Mouse (Mus musculus) midbrain, embryonic 12.5 days (tissue): ENCODE data around the gene C130050O18Rik. TPM values are rescaled to one million over a fixed set of nuclear protein-coding genes. Genes with fewer than 3 reads are reported as not detected.

Experiments used
- ATAC-seq: fragments of 200-750 bp; cut with Nextera tagmentation; 2 replicates; pipeline ENCODE4 v1.8.0; 2017; ENCODE audit warnings: low read depth, moderate TSS enrichment, moderate library complexity; ENCODE audit not compliant: low FRiP score
- H3K27ac ChIP-seq: fragments of 300-500 bp; sonication (generic); replicated peaks from 2 replicates; pipeline ENCODE4 v1.5.1; 2016; ENCODE audit warnings: mild to moderate bottlenecking
- H3K27me3 ChIP-seq: fragments of 300-500 bp; sonication (generic); 2 replicates; pipeline ENCODE4 v1.6.1; 2016; ENCODE audit warnings: mild to moderate bottlenecking
- H3K36me3 ChIP-seq: fragments of 300-500 bp; sonication (generic); 2 replicates; pipeline ENCODE4 v1.6.1; 2016
- H3K4me1 ChIP-seq: fragments of 300-500 bp; sonication (generic); 2 replicates; pipeline ENCODE4 v1.6.1; 2016
- H3K4me2 ChIP-seq: fragments of 300-500 bp; sonication (generic); replicated peaks from 2 replicates; pipeline ENCODE4 v1.6.1; 2016; ENCODE audit warnings: mild to moderate bottlenecking, moderate library complexity
- H3K4me3 ChIP-seq: fragments of 300-500 bp; sonication (generic); 2 replicates; pipeline ENCODE4 v1.5.1; 2016; ENCODE audit warnings: mild to moderate bottlenecking
- H3K9ac ChIP-seq: fragments of 300-500 bp; sonication (generic); replicated peaks from 2 replicates; pipeline ENCODE4 v1.6.1; 2016; ENCODE audit warnings: mild to moderate bottlenecking, moderate library complexity
- H3K9me3 ChIP-seq: fragments of 300-500 bp; sonication (generic); 2 replicates; pipeline ENCODE4 v1.6.1; 2016; ENCODE audit warnings: mild to moderate bottlenecking
- WGBS: fragments of 180-500 bp; shearing (Covaris S2); methylation state at CpG from one replicate; pipeline ENCODE4 v1.1.7; 2016; 5-methylcytosine and 5-hydroxymethylcytosine counted together
- polyA plus RNA-seq: library from polyadenylated mRNA; unstranded; fragments of >200 nt; fragmentation: Nextera tagmentation; extraction: Ambion mirVana; gene quantifications from 2 replicates; pipeline ENCODE4 v1.2.1, GENCODE M21; 2016

Gene C130050O18Rik
- polyA plus RNA-seq, 1 experiment from 2014 or later = 0.36 TPM

GRCm38 (mm10) chr5:139391309-139391990, 13.6 kb upstream of the C130050O18Rik start:
- Histone ChIP-seq H3K4me2 (no peak overlapping the region), H3K27me3 (no peaks in the 10 kb centered on the region), H3K4me3 (no peak overlapping the region), H3K4me1 (peaks cover 5% of the 10 kb centered on the region; the same call in 1 of the 2 replicates), H3K9me3 (no peaks in the 10 kb centered on the region), H3K36me3 (no peaks in the 10 kb centered on the region), H3K9ac (no peak overlapping the region), H3K27ac (no peak overlapping the region)
- WGBS = 87% methylated on average over 11 of the region's 11 CpGs
- ATAC-seq = no peak

GRCm38 (mm10) chr5:139392219-139393196, 12.6 kb upstream of the C130050O18Rik start:
- ATAC-seq = no peak
- no peak overlapping the region for H3K4me3 ChIP-seq

GRCm38 (mm10) chr5:139393197-139393588, 11.9 kb upstream of the C130050O18Rik start:
- H3K27ac ChIP-seq = no peak overlapping the region
- WGBS = 91% methylated on average over 16 of the region's 16 CpGs
- no peaks in the 10 kb centered on the region for H3K36me3 ChIP-seq
- H3K4me1 ChIP-seq = peaks cover 7% of the 10 kb centered on the region; the same call in 1 of the 2 replicates
- H3K9me3 ChIP-seq = no peaks in the 10 kb centered on the region
- H3K4me2 ChIP-seq = no peak overlapping the region
- H3K27me3 ChIP-seq = no peaks in the 10 kb centered on the region
- no peak overlapping the region for H3K4me3 ChIP-seq
- no peak overlapping the region for H3K9ac ChIP-seq
- ATAC-seq = no peak

More at GRCm38 (mm10) chr5:139392219-139393196, 12.6 kb upstream of the C130050O18Rik start:
- no peaks in the 10 kb centered on the region for H3K36me3 ChIP-seq
- H3K4me1 ChIP-seq = peaks cover 5% of the 10 kb centered on the region; the same call in 1 of the 2 replicates
- no peaks in the 10 kb centered on the region for H3K27me3 ChIP-seq
- no peak overlapping the region for H3K4me2 ChIP-seq
- H3K9ac ChIP-seq = no peak overlapping the region
- H3K27ac ChIP-seq = no peak overlapping the region
- H3K9me3 ChIP-seq = no peaks in the 10 kb centered on the region
- 95% methylated on average over 37 of the region's 37 CpGs for WGBS

DNA sequence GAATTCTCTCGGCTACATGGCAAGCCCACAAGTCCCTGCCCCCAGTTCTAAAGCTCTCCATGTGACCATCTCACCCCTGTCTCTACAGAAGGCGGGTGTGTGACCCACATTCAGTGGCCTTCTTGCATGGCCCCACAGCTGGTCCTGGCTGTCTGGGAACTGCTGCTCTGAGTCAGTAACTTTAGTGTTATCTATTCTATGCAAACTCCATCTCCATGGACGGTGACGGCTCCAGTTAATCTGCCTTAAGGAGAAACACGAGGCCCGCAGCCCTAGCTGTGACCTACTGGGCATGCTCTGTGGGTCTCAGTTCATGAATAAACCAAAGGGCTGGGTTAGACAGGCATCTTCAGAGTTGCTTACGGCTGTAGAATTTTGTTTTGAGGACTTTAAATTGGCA, 10.7 kb upstream of the C130050O18Rik start:
- Histone ChIP-seq H3K4me2 (no peak overlapping the region), H3K9me3 (no peaks in the 10 kb centered on the region), H3K9ac (no peak overlapping the region), H3K36me3 (no peaks in the 10 kb centered on the region), H3K4me3 (no peak overlapping the region), H3K27me3 (no peaks in the 10 kb centered on the region), H3K27ac (no peak overlapping the region), H3K4me1 (peaks cover 8% of the 10 kb centered on the region; the same call in 1 of the 2 replicates)
- no peak for ATAC-seq
- 57% methylated on average over 7 of the region's 7 CpGs for WGBS

DNA sequence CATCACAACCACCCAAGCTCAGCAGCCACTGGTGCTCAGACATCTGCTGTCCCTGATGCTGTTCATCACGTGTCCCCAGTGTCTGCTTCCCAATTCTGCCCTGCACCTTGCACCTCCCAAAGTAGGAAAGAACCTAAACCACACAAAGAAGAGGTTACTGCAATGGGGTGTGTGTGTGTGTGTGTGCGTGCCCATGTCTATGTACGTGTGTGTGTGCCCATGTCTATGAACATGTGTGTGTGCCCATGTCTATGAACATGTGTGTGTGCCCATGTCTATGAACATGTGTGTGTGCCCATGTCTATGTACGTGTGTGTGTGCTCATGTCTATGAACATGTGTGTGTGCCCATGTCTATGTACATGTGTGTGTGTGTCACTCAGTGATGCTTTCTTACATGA, 9.6 kb upstream of the C130050O18Rik start:
- Histone ChIP-seq H3K27ac (no peak overlapping the region), H3K9me3 (no peaks in the 10 kb centered on the region), H3K27me3 (no peaks in the 10 kb centered on the region), H3K9ac (no peak overlapping the region), H3K4me2 (no peak overlapping the region), H3K4me1 (peaks cover 3% of the 10 kb centered on the region; the same call in 1 of the 2 replicates), H3K36me3 (no peaks in the 10 kb centered on the region), H3K4me3 (no peak overlapping the region)
- ATAC-seq = no peak
- 94% methylated on average over 4 of the region's 4 CpGs for WGBS

GRCm38 (mm10) chr5:139397359-139397916, 7.6 kb upstream of the C130050O18Rik start:
- Histone ChIP-seq H3K36me3 (no peaks in the 10 kb centered on the region), H3K27ac (no peak overlapping the region), H3K4me1 (peaks cover 3% of the 10 kb centered on the region; the same call in 1 of the 2 replicates), H3K4me3 (no peak overlapping the region), H3K27me3 (no peaks in the 10 kb centered on the region), H3K4me2 (no peak overlapping the region), H3K9ac (no peak overlapping the region), H3K9me3 (no peaks in the 10 kb centered on the region)
- 90% methylated on average over 4 of the region's 4 CpGs for WGBS
- ATAC-seq = no peak

DNA sequence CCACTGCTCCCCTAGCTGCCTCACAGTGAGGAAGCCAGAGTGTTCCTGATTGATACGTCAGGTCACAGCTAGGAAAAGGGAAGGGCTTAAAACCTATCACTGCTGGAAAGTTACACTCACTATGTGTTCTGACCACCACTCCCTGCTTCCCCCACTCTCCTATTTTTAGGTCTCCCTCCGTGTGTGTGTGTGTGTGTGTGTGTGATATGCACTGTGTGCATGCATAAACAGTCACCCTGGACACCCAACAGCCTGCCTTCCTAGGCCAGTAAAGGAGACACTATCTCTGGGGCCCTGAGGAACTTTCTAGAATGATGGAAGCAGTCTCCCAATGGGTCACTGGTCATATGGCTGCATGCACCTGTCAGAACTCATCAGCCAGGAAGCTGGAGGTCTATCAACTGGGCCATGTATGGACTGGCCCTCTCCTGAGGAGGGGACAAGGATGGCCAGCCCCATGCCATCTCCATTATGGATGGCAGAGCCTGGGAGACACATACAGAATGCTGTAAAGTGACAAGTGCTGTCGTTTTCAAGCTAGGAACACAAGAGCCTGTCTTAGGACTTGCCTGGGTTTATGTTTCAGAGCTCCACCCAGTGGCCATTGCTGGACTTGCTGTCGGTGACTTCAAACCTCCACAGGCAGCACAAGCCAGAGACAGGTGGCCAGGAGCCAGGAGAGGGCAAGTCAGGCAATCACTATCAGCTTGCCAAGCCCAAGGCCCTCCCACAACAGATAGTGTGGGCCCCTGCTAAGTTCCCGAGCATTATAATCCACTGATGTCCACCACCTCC, 6.9 kb upstream of the C130050O18Rik start:
- Histone ChIP-seq H3K36me3 (no peaks in the 10 kb centered on the region), H3K4me1 (peaks cover 3% of the 10 kb centered on the region; the same call in 1 of the 2 replicates), H3K27ac (no peak overlapping the region), H3K9me3 (no peaks in the 10 kb centered on the region), H3K4me3 (no peak overlapping the region), H3K4me2 (no peak overlapping the region), H3K9ac (no peak overlapping the region), H3K27me3 (no peaks in the 10 kb centered on the region)
- WGBS = 45% methylated on average over 5 of the region's 5 CpGs
- no peak; the same call in 1 of the 2 replicates for ATAC-seq

DNA sequence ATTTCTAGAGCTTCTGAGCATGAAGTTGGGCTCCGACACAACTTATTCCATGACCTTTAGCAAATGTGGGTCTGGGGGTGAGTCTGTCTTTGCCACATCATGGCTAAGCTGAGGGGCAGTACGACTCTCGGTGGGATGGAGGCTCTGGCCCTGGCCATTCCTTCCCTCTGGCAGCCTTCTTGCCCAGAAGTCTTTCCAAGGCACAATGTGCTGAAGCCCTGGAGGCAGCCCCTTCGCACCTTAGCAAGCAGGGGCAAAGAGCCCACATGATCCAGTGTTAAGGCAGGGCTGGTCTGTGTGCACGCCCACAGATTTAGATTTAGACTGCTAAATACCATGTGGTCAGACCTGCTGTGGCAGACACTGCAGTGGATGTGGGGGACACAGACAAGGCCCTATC, 6.3 kb upstream of the C130050O18Rik start:
- Histone ChIP-seq H3K36me3 (no peaks in the 10 kb centered on the region), H3K4me3 (no peak overlapping the region), H3K9ac (no peak overlapping the region), H3K4me2 (no peak overlapping the region), H3K27ac (no peak overlapping the region), H3K27me3 (no peaks in the 10 kb centered on the region), H3K4me1 (peaks cover 3% of the 10 kb centered on the region; the same call in 1 of the 2 replicates), H3K9me3 (no peaks in the 10 kb centered on the region)
- WGBS = 83% methylated on average over 5 of the region's 5 CpGs
- ATAC-seq = no peak

GRCm38 (mm10) chr5:139399991-139400390, 5.1 kb upstream of the C130050O18Rik start:
- no peaks in the 10 kb centered on the region for H3K27me3 ChIP-seq
- H3K4me1 ChIP-seq = peaks cover 3% of the 10 kb centered on the region; the same call in 1 of the 2 replicates
- H3K4me2 ChIP-seq = no peak overlapping the region
- no peak for ATAC-seq
- 93% methylated on average over 14 of the region's 14 CpGs for WGBS
- H3K4me3 ChIP-seq = no peak overlapping the region
- H3K36me3 ChIP-seq = no peaks in the 10 kb centered on the region
- no peaks in the 10 kb centered on the region for H3K9me3 ChIP-seq
- no peak overlapping the region for H3K27ac ChIP-seq
- no peak overlapping the region for H3K9ac ChIP-seq

DNA sequence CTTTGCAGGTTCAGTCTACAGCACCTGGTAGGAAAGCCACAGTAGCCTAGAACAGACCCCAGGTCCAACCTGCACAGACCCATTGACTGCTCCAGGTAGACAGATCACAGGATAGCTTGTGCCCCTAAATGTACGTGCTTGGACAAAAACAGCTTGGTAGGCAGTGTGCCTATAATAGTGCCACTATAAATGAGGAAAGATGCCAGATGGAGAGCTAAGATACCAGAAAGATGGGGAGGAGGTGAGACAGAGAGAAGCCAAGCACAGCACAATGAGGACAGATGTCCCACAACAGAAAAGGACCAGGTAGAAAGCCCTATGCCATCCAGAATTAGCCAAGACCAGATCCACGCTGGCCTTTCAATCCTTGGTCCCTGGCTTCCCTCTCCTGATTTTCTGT, 3.0 kb upstream of the C130050O18Rik start:
- no peaks in the 10 kb centered on the region for H3K9me3 ChIP-seq
- H3K4me3 ChIP-seq = no peak overlapping the region
- H3K4me1 ChIP-seq = peaks cover 3% of the 10 kb centered on the region; the same call in 1 of the 2 replicates
- H3K9ac ChIP-seq = no peak overlapping the region
- no peak overlapping the region for H3K27ac ChIP-seq
- 87% methylated on average over 2 of the region's 2 CpGs for WGBS
- no peak overlapping the region for H3K4me2 ChIP-seq
- no peak for ATAC-seq
- no peaks in the 10 kb centered on the region for H3K27me3 ChIP-seq
- no peaks in the 10 kb centered on the region for H3K36me3 ChIP-seq

- Histone ChIP-seq H3K4me2 (no peak overlapping the region), H3K27me3 (no peaks in the 10 kb centered on the region), H3K4me3 (no peak overlapping the region), H3K4me1 (no peaks in the 10 kb centered on the region), H3K9ac (no peak overlapping the region), H3K36me3 (no peaks in the 10 kb centered on the region), H3K9me3 (no peaks in the 10 kb centered on the region), H3K27ac (no peak overlapping the region)
- no peak for ATAC-seq
- 91% methylated on average over 8 of the region's 8 CpGs for WGBS
Measured at GRCm38 (mm10) chr5:139403692-139404260, 1.3 kb upstream of the C130050O18Rik start.
